Mouse (Mus musculus): Measurements from ENCODE around the gene Trp53rka. TPM values are rescaled to one million over a fixed set of nuclear protein-coding genes. Genes with fewer than 3 reads are reported as not detected.

Trp53rka gene
- total RNA-seq, 2 experiments from 2014 or later, result 10.6 to 10.9 TPM

Other genes with a start within 250 kb of the Trp53rka start
- 10 to 100 TPM; 16.9 to 17.4 TPM for gene Slc35c2, start 205.5 kb downstream of the Trp53rka start, total RNA-seq (2021)
- gene Elmo2, start 166.8 kb downstream of the Trp53rka start, total RNA-seq (2021), result 10 to 100 TPM; 22.2 to 25.1 TPM
- gene Zfp663, start 124.6 kb downstream of the Trp53rka start, total RNA-seq (2021), result not detected
- 1 to 10 TPM; 2.9 to 3.0 TPM for gene Zfp334, start 105.1 kb downstream of the Trp53rka start, total RNA-seq (2021)
- not detected for gene Ocstamp, start 92.9 kb downstream of the Trp53rka start, total RNA-seq (2021)
- gene Slc13a3, start 20.1 kb downstream of the Trp53rka start, total RNA-seq (2021), result under 1 TPM; 0.34 to 0.38 TPM
- 1 to 10 TPM; 3.4 to 4.4 TPM for gene Slc2a10, start 10.5 kb upstream of the Trp53rka start, total RNA-seq (2021)
- gene Eya2, start 101.7 kb upstream of the Trp53rka start, total RNA-seq (2021), result 1 to 10 TPM; 1.8 to 2.5 TPM

Data from heart, postnatal 14 days (tissue).